Mouse (Mus musculus) kidney, adult 18-20 months (tissue): Measurements from ENCODE around the gene Abcb6.

Experiments
- DNase-seq: peaks from one replicate; pipeline ENCODE4 v3.0.0; 2021

Abcb6 gene

GRCm38 (mm10) chr1:75180105-75180590 is at the start of gene Abcb6:
Gene Abcb6, minus strand, starts transcription at chr1:75180392.
- peak; percentile 92 for DNase-seq

GRCm38 (mm10) chr1:75229158-75229557 is 49.0 kb upstream of the Abcb6 start:
- DNase-seq, result no peak

GRCm38 (mm10) chr1:75227653-75228052 is 47.5 kb upstream of the Abcb6 start:
- DNase-seq, result no peak

GRCm38 (mm10) chr1:75226138-75226537 is 45.9 kb upstream of the Abcb6 start:
- no peak for DNase-seq

- DNase-seq, result no peak
Measured at GRCm38 (mm10) chr1:75225473-75225872, 45.3 kb upstream of the Abcb6 start.

GRCm38 (mm10) chr1:75223532-75223931 is 43.3 kb upstream of the Abcb6 start:
- DNase-seq, result no peak

GRCm38 (mm10) chr1:75222926-75223325 is 42.7 kb upstream of the Abcb6 start:
- DNase-seq, result no peak

DNA sequence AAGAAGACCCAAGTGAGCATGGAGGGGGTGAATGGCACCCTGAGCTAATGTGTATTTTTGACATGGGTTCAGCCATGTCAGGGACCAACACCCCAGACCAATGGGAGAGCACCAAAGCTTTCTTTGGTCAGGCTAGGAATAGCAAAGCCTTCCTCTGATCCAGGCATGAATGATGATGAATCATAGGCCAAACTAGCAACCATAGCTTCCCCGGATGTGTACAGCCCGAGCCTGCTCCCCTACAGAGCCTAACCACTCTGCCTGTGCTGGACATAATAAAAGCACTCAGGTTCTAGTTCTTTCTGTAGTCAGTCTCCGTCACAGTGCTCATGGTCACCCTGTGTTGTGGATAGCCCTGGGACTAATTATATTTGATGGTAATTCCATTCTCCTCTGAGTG is 41.3 kb upstream of the Abcb6 start:
- DNase-seq, result no peak

DNA sequence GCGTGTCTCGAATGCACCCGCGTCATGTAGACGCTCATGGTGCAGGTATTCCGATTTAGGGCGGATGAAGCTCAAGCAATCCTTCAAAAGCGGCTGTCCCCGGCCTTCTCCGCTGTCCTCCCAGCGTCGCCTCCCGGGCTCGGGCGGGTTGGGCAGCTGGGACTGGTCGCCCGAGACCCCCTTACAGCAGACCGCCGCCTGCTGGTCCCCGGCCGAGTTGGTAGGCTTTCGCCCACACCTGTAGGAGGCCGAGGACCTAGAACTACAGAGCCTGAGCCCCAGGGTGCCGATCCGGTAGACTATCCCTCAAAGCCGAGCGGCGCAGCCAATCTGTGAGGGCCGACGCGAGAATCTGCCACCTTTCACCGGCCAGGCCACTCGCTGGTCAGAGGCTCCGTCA is 39.3 kb upstream of the Abcb6 start, which contains the start of gene Tuba4a:
Gene Tuba4a, minus strand, starts transcription at position 335 of the 400 bp plus-strand sequence.
- DNase-seq, result no peak

DNA sequence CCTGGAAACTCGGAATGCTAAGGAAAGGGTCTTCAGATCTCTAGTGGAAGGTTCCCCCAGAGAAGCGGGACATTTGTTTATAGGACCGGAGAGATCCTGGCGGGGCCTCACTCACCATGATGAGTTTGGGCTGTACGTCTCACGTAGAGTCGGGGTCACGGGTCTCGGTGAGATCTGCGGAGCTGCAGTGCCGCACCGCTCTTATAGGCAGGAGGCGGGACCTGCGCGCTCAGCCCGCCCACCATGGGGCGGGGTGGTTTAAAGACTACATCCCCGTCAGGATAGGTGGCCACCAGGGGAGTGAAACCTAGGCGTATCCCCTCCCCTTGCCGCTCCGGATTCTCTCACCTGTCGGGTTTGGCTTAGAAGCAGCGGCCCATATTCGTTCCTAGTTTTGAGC is 38.9 kb upstream of the Abcb6 start:
- DNase-seq, result peak; percentile 97

- DNase-seq, result peak; percentile 62
Measured at GRCm38 (mm10) chr1:75218227-75219001, 38.2 kb upstream of the Abcb6 start.

DNA sequence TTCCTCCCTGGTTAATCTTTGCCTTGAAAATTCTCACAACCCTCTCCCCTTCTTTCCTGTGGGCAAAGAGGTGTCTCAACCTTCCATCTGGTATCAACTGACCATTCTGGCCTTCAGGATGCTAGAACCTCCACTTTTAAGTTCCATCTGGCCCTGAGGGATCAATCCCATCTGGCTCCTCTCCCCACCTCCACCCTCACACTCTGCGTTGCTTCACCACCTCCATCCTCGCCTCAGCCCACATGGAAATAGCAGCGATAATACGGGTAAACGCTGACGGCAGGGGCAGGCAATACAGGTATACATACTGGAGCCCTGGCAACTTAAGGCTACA is 37.7 kb upstream of the Abcb6 start:
- no peak for DNase-seq

- DNase-seq, result peak; percentile 57
Measured at GRCm38 (mm10) chr1:75216797-75217585, 36.8 kb upstream of the Abcb6 start.

- DNase-seq, result no peak
Measured at GRCm38 (mm10) chr1:75215785-75216184, 35.6 kb upstream of the Abcb6 start.

DNA sequence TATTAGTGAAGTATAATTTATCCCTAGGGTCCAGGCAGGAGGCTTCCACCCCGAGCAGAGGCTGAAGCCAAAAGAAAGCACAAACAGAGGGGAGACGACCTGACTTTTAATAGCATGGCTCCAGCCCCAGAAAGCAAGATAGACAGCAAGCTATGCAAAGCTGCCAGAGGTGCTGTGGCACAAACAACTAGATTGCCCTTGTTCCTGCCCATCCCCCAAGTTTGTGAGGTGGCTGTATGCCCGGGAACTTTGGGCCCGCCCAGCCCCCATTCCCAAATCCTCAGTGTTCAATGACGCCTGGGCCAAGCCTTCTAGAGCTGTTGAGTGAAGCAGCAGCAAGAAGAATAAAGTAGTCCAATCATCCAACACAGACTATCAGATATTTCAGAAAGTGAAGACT is 34.7 kb upstream of the Abcb6 start:
- DNase-seq, result peak; percentile 84

- peak; percentile 86 for DNase-seq
Measured at GRCm38 (mm10) chr1:75214442-75214841, 34.2 kb upstream of the Abcb6 start.

GRCm38 (mm10) chr1:75213096-75213495 is 32.9 kb upstream of the Abcb6 start:
- no peak for DNase-seq

DNA sequence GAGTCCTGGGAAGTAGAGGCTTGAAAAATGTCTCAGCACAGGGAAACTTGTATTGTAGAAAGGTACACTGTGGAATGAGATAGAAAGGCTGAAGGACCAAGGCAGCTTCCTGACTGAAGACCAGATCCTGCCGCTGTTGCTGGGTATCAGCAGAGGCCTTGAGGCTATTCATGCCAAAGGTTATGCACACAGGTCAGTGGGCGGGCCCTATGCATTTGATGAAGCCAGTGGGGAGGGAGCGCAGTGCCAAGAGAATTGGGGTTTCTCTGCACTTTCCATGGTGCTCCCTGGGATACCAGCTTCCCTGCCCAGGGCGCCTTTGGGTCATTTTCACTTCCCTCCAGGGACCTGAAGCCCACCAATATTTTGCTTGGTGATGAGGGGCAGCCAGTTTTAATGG is 32.4 kb upstream of the Abcb6 start:
- no peak for DNase-seq

GRCm38 (mm10) chr1:75211141-75211708 is 31.0 kb upstream of the Abcb6 start:
- no peak for DNase-seq

- peak; percentile 98 for DNase-seq
Measured at GRCm38 (mm10) chr1:75210136-75211087, 30.2 kb upstream of the Abcb6 start, which contains the start of the genes Glb1l and Stk16. Gene Glb1l, minus strand, starts transcription at chr1:75210813. Gene Stk16, plus strand, starts transcription at chr1:75210838.

- DNase-seq, result peak; percentile 85
Measured at GRCm38 (mm10) chr1:75208967-75209678, 28.9 kb upstream of the Abcb6 start.

DNA sequence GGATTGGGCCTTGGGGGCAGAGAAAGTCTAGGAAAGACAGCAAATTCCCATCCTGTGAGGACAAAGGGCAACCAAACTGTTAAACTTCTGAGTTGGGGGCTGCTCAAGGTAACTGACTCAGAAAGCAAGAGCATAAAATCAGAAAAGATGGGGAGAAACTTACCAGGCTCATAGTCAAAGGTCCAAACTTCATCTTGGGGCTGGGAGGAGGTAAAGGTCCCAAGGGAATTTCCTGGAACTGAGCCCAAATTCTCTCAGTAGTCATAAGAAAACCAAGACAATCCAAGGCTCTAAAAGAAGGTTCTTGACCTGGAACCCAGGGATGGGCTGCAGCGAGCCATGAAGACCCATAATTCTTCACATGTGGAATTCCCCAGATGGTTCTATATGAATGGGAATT is 21.0 kb upstream of the Abcb6 start:
- no peak for DNase-seq
